Mouse (Mus musculus) forebrain, embryonic 12.5 days (tissue): ENCODE results near the gene Dtx4. TPM values are rescaled to one million over a fixed set of nuclear protein-coding genes. Genes with fewer than 3 reads are reported as not detected.
A peak's percentile ranks its signal among the peaks of the same experiment; 100 is the strongest.

Experiments used
- ATAC-seq: fragments of 200-750 bp; cut with Nextera tagmentation; 2 replicates; pipeline ENCODE4 v1.8.0; 2017; ENCODE audit warnings: moderate TSS enrichment; ENCODE audit not compliant: low FRiP score
- H3K27ac ChIP-seq: fragments of 300-500 bp; sonication (generic); 2 replicates; pipeline ENCODE4 v1.5.1; 2016; ENCODE audit warnings: mild to moderate bottlenecking
- H3K27me3 ChIP-seq: fragments of 300-500 bp; sonication (generic); 2 replicates; pipeline ENCODE4 v1.6.1; 2016; ENCODE audit warnings: mild to moderate bottlenecking
- H3K36me3 ChIP-seq: fragments of 300-500 bp; sonication (generic); replicated peaks from 2 replicates; pipeline ENCODE4 v1.6.1; 2016; ENCODE audit warnings: mild to moderate bottlenecking
- H3K4me1 ChIP-seq: fragments of 300-500 bp; sonication (generic); 2 replicates; pipeline ENCODE4 v1.6.1; 2016
- H3K4me2 ChIP-seq: fragments of 300-500 bp; sonication (generic); 2 replicates; pipeline ENCODE4 v1.6.1; 2016; ENCODE audit warnings: mild to moderate bottlenecking, moderate library complexity
- H3K4me3 ChIP-seq: fragments of 300-500 bp; sonication (generic); replicated peaks from 2 replicates; pipeline ENCODE4 v1.5.1; 2016; ENCODE audit warnings: mild to moderate bottlenecking
- H3K9ac ChIP-seq: fragments of 300-500 bp; sonication (generic); 2 replicates; pipeline ENCODE4 v1.6.1; 2016; ENCODE audit warnings: mild to moderate bottlenecking
- H3K9me3 ChIP-seq: fragments of 300-500 bp; sonication (generic); 2 replicates; pipeline ENCODE4 v1.6.1; 2016
- WGBS: fragments of 180-500 bp; shearing (Covaris S2); methylation state at CpG from one replicate; pipeline ENCODE4 v1.1.7; 2016; 5-methylcytosine and 5-hydroxymethylcytosine counted together
- polyA plus RNA-seq: library from polyadenylated mRNA; unstranded; fragments of >200 nt; fragmentation: Nextera tagmentation; extraction: Ambion mirVana; gene quantifications from 2 replicates; pipeline ENCODE4 v1.2.1, GENCODE M21; 2016

Gene Dtx4
- polyA plus RNA-seq, 1 experiment from 2014 or later = 34.2 TPM

DNA sequence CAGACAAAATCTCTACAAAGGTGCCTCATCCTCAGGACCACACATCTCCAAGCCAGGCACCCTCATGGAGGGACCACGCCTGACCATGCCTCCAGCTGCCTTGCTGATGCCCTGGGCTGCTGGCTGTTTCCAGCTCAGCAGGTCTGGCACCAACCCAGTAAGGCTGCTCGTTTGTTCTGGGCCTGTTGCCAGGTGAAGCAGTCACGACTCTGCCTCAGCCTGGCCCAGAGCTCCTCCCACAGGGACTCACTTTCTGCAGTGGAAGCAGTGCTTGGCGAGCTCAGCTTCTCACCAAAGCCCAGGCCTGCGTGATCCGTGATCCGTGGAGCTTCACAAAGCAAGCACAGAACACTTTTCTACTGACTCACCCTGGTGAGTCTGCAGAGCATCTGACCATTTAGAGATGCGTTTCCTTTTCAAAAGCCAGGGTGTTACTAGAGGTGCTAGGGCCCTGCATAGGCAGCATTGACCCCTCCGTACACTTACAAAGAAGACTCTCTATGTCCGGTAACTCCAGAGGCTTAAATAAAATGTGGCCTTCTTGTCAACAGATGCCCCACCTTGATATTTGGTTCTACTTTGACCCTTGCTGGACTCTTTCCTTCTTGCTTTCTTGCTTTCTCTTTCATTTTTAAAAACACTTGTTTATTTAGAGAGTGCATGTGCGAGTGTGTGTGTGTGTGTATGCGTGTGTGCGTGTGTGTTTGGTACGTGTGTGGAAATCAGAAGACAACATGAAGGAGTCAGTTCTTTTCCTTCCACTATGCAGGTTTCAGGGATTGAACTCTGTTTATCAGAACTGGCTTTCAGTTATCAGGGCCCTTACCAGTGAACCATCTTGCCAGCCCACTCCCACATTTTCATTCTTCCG is 25.6 kb downstream of the Dtx4 start:
- Histone ChIP-seq H3K36me3 (peaks cover 77% of the 10 kb centered on the region), H3K4me2 (no peak overlapping the region), H3K27ac (no peak overlapping the region; the same call in 1 of the 2 replicates), H3K9me3 (no peaks in the 10 kb centered on the region), H3K4me1 (no peaks in the 10 kb centered on the region), H3K9ac (no peak overlapping the region), H3K27me3 (no peaks in the 10 kb centered on the region), H3K4me3 (no peak overlapping the region)
- ATAC-seq = peak; percentile 87; the same call in 1 of the 2 replicates
- WGBS = 73% methylated on average over 15 of the region's 15 CpGs

- WGBS = 96% methylated on average over 4 of the region's 4 CpGs
- peaks cover 76% of the 10 kb centered on the region for H3K36me3 ChIP-seq
These were observed 27.3 kb downstream of the Dtx4 start for GRCm38 (mm10) chr19:12473951-12474350.

GRCm38 (mm10) chr19:12473201-12473641 is 28.0 kb downstream of the Dtx4 start:
- ATAC-seq = no peak
- H3K36me3 ChIP-seq = peaks cover 76% of the 10 kb centered on the region
- H3K9ac ChIP-seq = no peak overlapping the region
- H3K27ac ChIP-seq = no peak overlapping the region
- H3K27me3 ChIP-seq = no peaks in the 10 kb centered on the region
- H3K4me3 ChIP-seq = no peak overlapping the region
- no peak overlapping the region for H3K4me2 ChIP-seq
- H3K4me1 ChIP-seq = no peaks in the 10 kb centered on the region
- WGBS = 79% methylated on average over 4 of the region's 4 CpGs
- no peaks in the 10 kb centered on the region for H3K9me3 ChIP-seq

More at GRCm38 (mm10) chr19:12473951-12474350, 27.3 kb downstream of the Dtx4 start:
- Histone ChIP-seq H3K27ac (no peak overlapping the region), H3K9me3 (no peaks in the 10 kb centered on the region), H3K4me3 (no peak overlapping the region), H3K27me3 (no peaks in the 10 kb centered on the region), H3K9ac (no peak overlapping the region), H3K4me2 (no peak overlapping the region), H3K4me1 (no peaks in the 10 kb centered on the region)
- no peak for ATAC-seq

GRCm38 (mm10) chr19:12472381-12472976 is 28.8 kb downstream of the Dtx4 start:
- WGBS = 89% methylated on average over 5 of the region's 5 CpGs
- no peak overlapping the region for H3K9ac ChIP-seq
- H3K4me2 ChIP-seq = no peak overlapping the region
- no peak overlapping the region for H3K4me3 ChIP-seq
- no peak for ATAC-seq
- H3K27ac ChIP-seq = no peak overlapping the region
- H3K4me1 ChIP-seq = no peaks in the 10 kb centered on the region
- H3K9me3 ChIP-seq = no peaks in the 10 kb centered on the region
- H3K27me3 ChIP-seq = no peaks in the 10 kb centered on the region
- peaks cover 77% of the 10 kb centered on the region for H3K36me3 ChIP-seq

GRCm38 (mm10) chr19:12471866-12472265 is 29.4 kb downstream of the Dtx4 start:
- no peak for ATAC-seq
- H3K27me3 ChIP-seq = no peaks in the 10 kb centered on the region
- no peak overlapping the region for H3K9ac ChIP-seq
- WGBS = 79% methylated on average over 3 of the region's 3 CpGs
- no peak overlapping the region for H3K4me2 ChIP-seq
- no peak overlapping the region for H3K4me3 ChIP-seq
- no peaks in the 10 kb centered on the region for H3K9me3 ChIP-seq
- H3K27ac ChIP-seq = no peak overlapping the region
- peaks cover 75% of the 10 kb centered on the region for H3K36me3 ChIP-seq
- no peaks in the 10 kb centered on the region for H3K4me1 ChIP-seq

DNA sequence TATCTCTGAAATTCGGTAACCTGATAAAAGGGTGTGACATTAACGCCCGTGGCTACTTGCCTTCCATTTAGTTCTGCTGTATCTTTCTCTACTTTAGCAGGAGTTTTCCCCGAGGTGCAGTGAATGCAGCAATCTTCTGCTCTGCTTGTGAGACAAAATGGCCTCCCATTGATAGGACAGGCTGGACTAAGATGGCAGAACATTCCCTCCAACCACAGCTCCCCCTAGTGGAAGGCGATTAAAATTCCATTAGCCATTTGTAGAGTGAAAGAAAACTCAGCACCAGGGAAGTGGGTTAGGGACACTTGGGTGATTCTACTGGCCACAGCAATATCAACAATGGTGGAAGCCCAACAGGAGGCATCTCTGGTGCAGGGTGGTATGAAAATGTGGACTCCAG is 33.8 kb downstream of the Dtx4 start:
- WGBS = 88% methylated on average over 5 of the region's 5 CpGs
- Histone ChIP-seq H3K36me3 (peaks cover 46% of the 10 kb centered on the region), H3K4me3 (no peak overlapping the region), H3K27ac (no peak overlapping the region), H3K4me1 (peaks cover 7% of the 10 kb centered on the region; the same call in 1 of the 2 replicates), H3K9ac (no peak overlapping the region), H3K4me2 (no peak overlapping the region), H3K27me3 (no peaks in the 10 kb centered on the region), H3K9me3 (no peaks in the 10 kb centered on the region)
- no peak for ATAC-seq

DNA sequence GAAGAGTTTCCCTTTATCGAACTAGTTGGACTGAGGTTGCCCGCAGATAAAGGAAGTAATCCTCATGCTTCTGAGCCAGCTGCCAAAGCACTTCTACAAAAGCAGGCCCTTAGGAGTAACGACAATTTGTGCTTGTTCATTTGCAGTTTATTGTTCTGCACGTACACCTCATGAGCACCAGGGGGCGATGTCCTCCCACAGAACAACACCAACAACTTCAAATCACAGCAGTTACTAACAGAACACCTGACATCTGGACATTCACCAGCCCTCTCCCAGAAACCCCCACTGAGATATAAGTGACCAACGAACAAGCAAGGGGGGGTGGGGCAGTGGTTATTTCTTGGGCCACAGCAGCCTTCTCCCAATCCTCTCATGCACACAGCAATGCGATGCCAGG is 35.0 kb downstream of the Dtx4 start:
- no peak overlapping the region for H3K27ac ChIP-seq
- WGBS = 26% methylated on average over 7 of the region's 7 CpGs
- no peaks in the 10 kb centered on the region for H3K9me3 ChIP-seq
- ATAC-seq = peak; percentile 47
- H3K4me2 ChIP-seq = no peak overlapping the region
- peaks cover 7% of the 10 kb centered on the region; the same call in 1 of the 2 replicates for H3K4me1 ChIP-seq
- H3K4me3 ChIP-seq = no peak overlapping the region
- H3K27me3 ChIP-seq = no peaks in the 10 kb centered on the region
- peaks cover 37% of the 10 kb centered on the region for H3K36me3 ChIP-seq
- no peak overlapping the region for H3K9ac ChIP-seq

GRCm38 (mm10) chr19:12465530-12466144 is 35.6 kb downstream of the Dtx4 start:
- 94% methylated on average over 10 of the region's 10 CpGs for WGBS
- no peaks in the 10 kb centered on the region for H3K9me3 ChIP-seq
- H3K4me3 ChIP-seq = no peak overlapping the region
- peaks cover 31% of the 10 kb centered on the region for H3K36me3 ChIP-seq
- H3K4me1 ChIP-seq = peaks cover 7% of the 10 kb centered on the region; the same call in 1 of the 2 replicates
- no peak overlapping the region for H3K27ac ChIP-seq
- H3K9ac ChIP-seq = no peak overlapping the region
- no peak overlapping the region for H3K4me2 ChIP-seq
- no peak; the same call in 1 of the 2 replicates for ATAC-seq
- H3K27me3 ChIP-seq = no peaks in the 10 kb centered on the region

DNA sequence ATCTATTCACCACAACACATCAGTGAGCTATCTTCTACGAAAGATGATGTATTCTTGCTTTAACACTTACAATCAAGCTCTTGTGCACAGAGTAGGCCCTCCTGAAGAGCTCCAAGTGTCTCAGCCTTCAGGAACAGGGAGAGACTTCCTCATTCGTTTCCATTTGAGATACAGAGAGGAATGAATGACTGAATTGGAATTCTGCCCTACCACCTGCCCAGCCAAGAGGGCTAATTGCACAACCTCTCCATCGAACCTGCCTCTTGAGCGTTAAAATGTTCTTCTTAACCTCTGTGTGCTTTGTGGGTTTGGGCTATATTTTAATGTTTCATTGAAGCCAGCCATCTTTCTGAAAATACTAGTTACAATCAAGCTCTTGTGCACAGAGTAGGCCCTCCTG is 36.6 kb downstream of the Dtx4 start:
- no peak for ATAC-seq
- no peak overlapping the region for H3K4me3 ChIP-seq
- H3K4me2 ChIP-seq = no peak overlapping the region
- H3K9ac ChIP-seq = no peak overlapping the region
- H3K4me1 ChIP-seq = peaks cover 7% of the 10 kb centered on the region; the same call in 1 of the 2 replicates
- H3K9me3 ChIP-seq = no peaks in the 10 kb centered on the region
- no peaks in the 10 kb centered on the region for H3K27me3 ChIP-seq
- H3K36me3 ChIP-seq = peaks cover 24% of the 10 kb centered on the region
- no peak overlapping the region for H3K27ac ChIP-seq
- WGBS = 84% methylated on average over 4 of the region's 4 CpGs

- Histone ChIP-seq H3K27ac (no peak overlapping the region), H3K27me3 (no peaks in the 10 kb centered on the region), H3K4me2 (no peak overlapping the region), H3K36me3 (peaks cover 19% of the 10 kb centered on the region), H3K4me1 (peaks cover 7% of the 10 kb centered on the region; the same call in 1 of the 2 replicates), H3K9me3 (no peaks in the 10 kb centered on the region), H3K9ac (no peak overlapping the region), H3K4me3 (no peak overlapping the region)
- WGBS = 75% methylated on average over 5 of the region's 5 CpGs
- no peak for ATAC-seq
These were observed 37.1 kb downstream of the Dtx4 start for GRCm38 (mm10) chr19:12464127-12464526.

DNA sequence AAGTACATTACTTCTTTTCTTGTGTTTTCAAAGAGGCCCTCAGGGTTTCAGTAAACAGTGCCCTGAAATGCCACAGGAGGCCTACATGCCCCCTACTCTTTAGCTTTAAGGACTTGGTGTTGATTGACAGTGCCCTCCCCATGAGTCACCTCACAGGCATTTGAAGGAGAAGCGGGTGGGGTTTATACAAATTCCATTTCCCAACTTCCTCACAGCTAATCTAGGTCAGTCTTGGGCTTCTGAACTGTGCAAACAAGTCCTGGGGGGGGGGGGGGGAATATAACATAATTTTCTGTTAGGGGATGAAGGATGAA is 37.6 kb downstream of the Dtx4 start:
- H3K27me3 ChIP-seq = no peaks in the 10 kb centered on the region
- H3K4me2 ChIP-seq = no peak overlapping the region
- H3K4me1 ChIP-seq = peaks cover 7% of the 10 kb centered on the region; the same call in 1 of the 2 replicates
- H3K27ac ChIP-seq = no peak overlapping the region
- H3K9me3 ChIP-seq = no peaks in the 10 kb centered on the region
- peaks cover 14% of the 10 kb centered on the region for H3K36me3 ChIP-seq
- no peak overlapping the region for H3K9ac ChIP-seq
- WGBS = 17% methylated on average over 1 of the region's 1 CpGs
- ATAC-seq = peak; percentile 31; the same call in 1 of the 2 replicates
- H3K4me3 ChIP-seq = no peak overlapping the region
